Mouse (Mus musculus): Measurements from ENCODE around the gene Itga7.

- TF ChIP-seq EP300 (IDR thresholded peaks at IDR 0.05; ENCODE audit: low read depth) (no peak), CTCF (IDR thresholded peaks at IDR 0.05; ENCODE audit: low read depth) (no peak)
Measured at GRCm38 (mm10) chr10:128931441-128931840, 2.2 kb upstream of the Itga7 start.

Measured in heart, postnatal 0 days (tissue).